Mouse (Mus musculus) small intestine, adult 2 months (tissue): ENCODE data around the gene Zfp446.

Source experiments
- CTCF ChIP-seq: fragments of 200-500 bp; IDR thresholded peaks from 2 replicates; pipeline ENCODE4 v1.5.1; 2012; ENCODE audit warnings: low read depth, mild to moderate bottlenecking, control low read depth, inconsistent platforms, low read length, moderate library complexity, mixed read lengths; ENCODE audit not compliant: insufficient replicate concordance, insufficient read length; ENCODE audit errors: extremely low read depth
- POLR2A ChIP-seq: fragments of 200-500 bp; IDR thresholded peaks from 2 replicates; pipeline ENCODE4 v1.6.1; 2012; ENCODE audit warnings: low read depth, mild to moderate bottlenecking, control low read depth, inconsistent platforms, low read length, moderate library complexity

DNA sequence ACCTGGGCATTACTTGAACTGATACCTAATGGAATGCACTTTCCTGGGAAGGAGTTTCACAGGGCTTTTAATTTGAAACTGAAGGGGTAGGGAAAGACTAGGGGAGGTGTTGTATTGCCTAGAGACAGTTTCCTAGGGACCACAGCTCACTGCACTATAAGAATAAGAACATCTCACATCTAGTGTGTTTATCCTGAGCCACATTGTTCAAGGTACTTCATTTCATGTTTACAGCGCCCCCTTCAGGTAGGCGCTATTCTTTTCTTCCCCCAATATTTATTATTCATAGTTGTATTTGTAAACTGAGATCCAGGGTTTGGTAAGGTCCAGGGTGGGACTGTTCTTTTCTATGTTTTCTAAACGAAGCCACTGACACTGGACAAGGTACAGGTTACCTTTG, 14.6 kb downstream of the Zfp446 start:
- TF ChIP-seq CTCF = no peak
- no peak for TF ChIP-seq POLR2A
